Mouse (Mus musculus) neural tube, embryonic 13.5 days (tissue): ENCODE data around the gene Casp7. TPM values are rescaled to one million over a fixed set of nuclear protein-coding genes. Genes with fewer than 3 reads are reported as not detected.

Experiments used
- ATAC-seq: fragments of 200-750 bp; cut with Nextera tagmentation; 2 replicates; pipeline ENCODE4 v1.8.0; 2017; ENCODE audit warnings: low read depth, mild to moderate bottlenecking, moderate TSS enrichment, moderate library complexity
- H3K27ac ChIP-seq: fragments of 300-500 bp; sonication (generic); replicated peaks from 2 replicates; pipeline ENCODE4 v1.5.1; 2015; ENCODE audit warnings: moderate library complexity, mild to moderate bottlenecking, inconsistent platforms
- H3K27me3 ChIP-seq: fragments of 300-500 bp; sonication (generic); 2 replicates; pipeline ENCODE4 v1.6.1; 2015; ENCODE audit warnings: mild to moderate bottlenecking, inconsistent platforms
- H3K36me3 ChIP-seq: fragments of 300-500 bp; sonication (generic); 2 replicates; pipeline ENCODE4 v1.6.1; 2015; ENCODE audit warnings: mild to moderate bottlenecking, inconsistent platforms
- H3K4me1 ChIP-seq: fragments of 300-500 bp; sonication (generic); replicated peaks from 2 replicates; pipeline ENCODE4 v1.6.1; 2015; ENCODE audit warnings: inconsistent platforms
- H3K4me2 ChIP-seq: fragments of 300-500 bp; sonication (generic); 2 replicates; pipeline ENCODE4 v1.6.1; 2015; ENCODE audit warnings: inconsistent platforms, mild to moderate bottlenecking, moderate library complexity
- H3K4me3 ChIP-seq: fragments of 300-500 bp; sonication (generic); 2 replicates; pipeline ENCODE4 v1.5.1; 2015; ENCODE audit warnings: mild to moderate bottlenecking, inconsistent platforms
- H3K9ac ChIP-seq: fragments of 300-500 bp; sonication (generic); 2 replicates; pipeline ENCODE4 v1.6.1; 2015; ENCODE audit warnings: moderate library complexity, mild to moderate bottlenecking, inconsistent platforms
- H3K9me3 ChIP-seq: fragments of 300-500 bp; sonication (generic); 2 replicates; pipeline ENCODE4 v1.6.1; 2016; ENCODE audit warnings: inconsistent platforms
- WGBS: fragments of 180-500 bp; shearing (Covaris S2); methylation state at CpG from one replicate; pipeline ENCODE4 v1.1.7; 2015; 5-methylcytosine and 5-hydroxymethylcytosine counted together
- polyA plus RNA-seq: library from polyadenylated mRNA; unstranded; fragments of >200 nt; fragmentation: Nextera tagmentation; extraction: Ambion mirVana; gene quantifications from 2 replicates; pipeline ENCODE4 v1.2.1, GENCODE M21; 2015

Gene Casp7
- polyA plus RNA-seq, 1 experiment from 2014 or later, result 13.8 TPM

DNA sequence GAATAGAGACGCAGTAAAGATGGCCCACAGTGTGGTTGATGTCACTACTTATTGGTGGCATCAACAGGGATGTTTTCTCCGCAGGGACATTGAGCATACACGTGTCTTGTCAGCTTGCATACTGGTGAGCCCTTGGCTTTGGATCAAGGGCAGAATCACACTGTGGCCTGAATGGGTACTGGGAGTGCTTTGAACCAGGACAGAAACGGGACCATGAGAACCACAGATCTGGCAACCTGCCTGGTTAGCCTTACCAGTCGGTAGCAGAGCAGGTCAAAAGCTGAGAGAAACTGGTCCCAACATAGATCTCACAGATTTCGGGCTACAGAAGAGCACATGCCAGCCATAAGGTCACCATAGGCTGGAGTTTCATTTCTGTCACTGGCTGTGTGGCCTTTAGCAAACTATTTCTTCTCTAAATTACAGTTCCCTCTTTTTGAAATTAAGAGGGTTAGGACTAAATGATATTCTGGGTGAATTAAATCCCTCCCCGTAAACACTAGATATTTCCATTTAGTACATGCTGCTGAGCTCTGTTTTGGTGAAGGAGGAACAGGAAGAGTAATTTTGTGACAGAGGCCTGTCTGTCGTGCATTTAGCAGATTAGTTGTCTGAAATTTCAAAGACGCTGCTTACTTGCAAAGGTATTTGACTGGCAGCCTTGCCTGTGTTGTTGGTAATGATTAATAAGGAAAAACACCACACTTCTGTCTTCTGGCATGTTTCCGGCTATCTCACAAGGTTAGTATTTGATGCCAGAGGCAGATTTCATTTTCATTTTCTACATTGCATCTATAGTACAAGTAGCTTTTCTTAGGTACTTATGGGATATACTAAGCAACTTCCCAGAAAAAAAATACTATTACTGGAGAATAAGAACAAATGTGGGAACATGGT is 62.5 kb downstream of the Casp7 start:
- H3K9me3 ChIP-seq, result no peaks in the 10 kb centered on the region
- 0 out of 2 replicates have a peak, but pooled peaks cover 2% of the 10 kb centered on the region for H3K27me3 ChIP-seq
- no peak overlapping the region for H3K27ac ChIP-seq
- no peak for ATAC-seq
- H3K9ac ChIP-seq, result no peak overlapping the region
- H3K4me3 ChIP-seq, result no peak overlapping the region
- no peaks in the 10 kb centered on the region for H3K36me3 ChIP-seq
- WGBS, result 86% methylated on average over 10 of the region's 10 CpGs
- H3K4me2 ChIP-seq, result no peak overlapping the region
- no peaks in the 10 kb centered on the region for H3K4me1 ChIP-seq

DNA sequence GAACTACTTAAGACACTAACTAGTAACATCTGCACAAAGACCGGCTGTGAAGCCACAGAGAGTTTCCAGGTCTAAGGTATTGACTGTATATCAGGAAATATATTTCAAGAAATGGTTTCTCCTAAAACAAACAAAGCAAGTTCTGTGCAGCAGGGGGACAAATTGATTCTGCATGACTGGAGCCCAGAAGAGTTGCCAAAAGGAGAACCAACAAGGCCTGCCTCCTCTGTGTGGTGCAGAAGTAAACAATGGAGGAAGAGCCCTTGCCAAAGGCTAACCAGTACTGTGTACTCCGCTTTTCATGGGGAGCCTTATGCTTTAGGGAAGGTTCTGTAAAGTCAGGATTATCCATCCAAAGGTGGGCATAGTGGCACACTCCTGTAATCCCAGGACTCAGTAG is 63.3 kb downstream of the Casp7 start:
- Histone ChIP-seq H3K4me1 (no peaks in the 10 kb centered on the region), H3K36me3 (no peaks in the 10 kb centered on the region), H3K4me2 (no peak overlapping the region), H3K27ac (no peak overlapping the region), H3K9me3 (no peaks in the 10 kb centered on the region), H3K4me3 (no peak overlapping the region), H3K27me3 (0 out of 2 replicates have a peak, but pooled peaks cover 2% of the 10 kb centered on the region), H3K9ac (no peak overlapping the region)
- 74% methylated on average over 2 of the region's 2 CpGs for WGBS
- no peak for ATAC-seq

DNA sequence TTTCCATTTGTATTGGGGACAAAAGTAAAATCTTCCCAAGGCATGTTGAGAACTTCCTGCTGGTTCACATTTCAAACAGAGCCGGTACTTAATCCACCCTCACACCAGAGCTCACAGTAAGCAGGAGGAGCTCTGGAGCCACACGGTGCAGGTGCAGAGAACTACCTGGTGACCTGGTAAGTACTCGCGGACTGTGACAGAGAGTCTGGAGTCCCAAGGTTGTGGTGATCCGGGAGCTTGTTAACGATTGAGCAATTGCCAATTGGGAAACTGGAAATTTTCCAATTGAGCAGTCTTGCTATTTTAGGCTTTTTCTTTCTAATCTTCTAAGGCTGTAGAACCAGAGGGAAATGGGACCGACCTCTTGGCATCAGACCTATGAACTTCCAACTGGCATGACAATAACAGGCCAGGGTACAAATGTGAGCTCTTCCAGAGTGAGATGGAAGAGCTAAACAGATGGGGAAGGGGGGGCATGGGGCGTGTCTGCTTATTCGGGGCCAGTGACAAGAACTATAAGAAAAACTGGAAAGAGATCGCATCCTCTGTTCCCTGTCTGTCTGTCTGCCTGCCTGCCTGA is 64.7 kb downstream of the Casp7 start, which contains the start of gene Plekhs1:
Gene Plekhs1, plus strand, starts transcription at position 119 of the 580 bp plus-strand sequence.
- Histone ChIP-seq H3K9ac (no peak within 1 kb of the TSS), H3K36me3 (no peaks in the 10 kb centered on the region), H3K27me3 (0 out of 2 replicates have a peak, but pooled peaks cover 2% of the 10 kb centered on the region), H3K4me3 (no peak within 1 kb of the TSS), H3K27ac (no peak within 1 kb of the TSS), H3K4me2 (no peak within 1 kb of the TSS), H3K4me1 (no peaks in the 10 kb centered on the region), H3K9me3 (no peaks in the 10 kb centered on the region)
- no peak for ATAC-seq
- WGBS, result 74% methylated on average over 10 of the region's 10 CpGs

DNA sequence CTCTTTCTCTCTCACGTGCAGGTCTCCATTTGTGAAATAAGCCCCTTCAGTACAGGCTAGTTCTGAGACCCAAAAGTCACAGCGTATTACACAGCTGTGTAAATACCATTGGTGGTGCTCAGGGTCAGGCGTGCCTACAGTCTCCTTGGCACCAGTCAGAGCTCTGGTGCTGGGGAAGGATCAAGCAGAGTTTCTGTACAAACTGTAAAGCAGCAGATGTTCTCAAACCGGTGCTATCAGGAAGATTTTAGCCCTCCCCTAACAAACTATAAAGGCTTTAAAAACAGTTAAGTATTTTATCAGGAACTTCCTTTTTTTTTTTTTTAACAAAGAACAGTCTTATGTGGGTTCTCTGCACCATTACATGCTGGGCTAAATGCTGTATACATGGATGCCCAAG is 65.9 kb downstream of the Casp7 start:
- no peak for ATAC-seq
- Histone ChIP-seq H3K4me2 (no peak overlapping the region), H3K27ac (no peak overlapping the region), H3K36me3 (no peaks in the 10 kb centered on the region), H3K4me1 (no peaks in the 10 kb centered on the region), H3K9me3 (no peaks in the 10 kb centered on the region), H3K4me3 (no peak overlapping the region), H3K9ac (no peak overlapping the region), H3K27me3 (0 out of 2 replicates have a peak, but pooled peaks cover 2% of the 10 kb centered on the region)
- WGBS, result 71% methylated on average over 4 of the region's 4 CpGs

DNA sequence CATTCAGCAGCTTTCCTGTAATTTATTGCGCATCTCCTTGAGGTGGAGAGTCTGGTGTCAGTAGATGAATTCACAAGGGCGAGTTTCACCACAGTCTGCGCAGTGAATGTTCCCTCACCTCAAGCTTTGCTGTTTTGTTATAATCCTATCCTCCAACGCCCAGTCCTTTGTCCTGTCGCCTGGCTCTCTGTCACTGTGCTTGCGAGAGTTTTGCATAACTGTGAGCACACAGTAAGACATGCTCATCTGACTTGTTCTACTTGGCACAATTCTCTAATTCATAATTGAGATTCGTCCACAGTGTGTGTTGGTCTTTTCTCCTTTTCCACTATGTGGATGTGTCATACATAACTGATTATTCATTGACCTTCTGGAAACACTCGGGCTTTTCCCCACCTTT is 69.6 kb downstream of the Casp7 start:
- no peaks in the 10 kb centered on the region for H3K4me1 ChIP-seq
- no peak overlapping the region for H3K9ac ChIP-seq
- H3K4me2 ChIP-seq, result no peak overlapping the region
- no peak for ATAC-seq
- H3K9me3 ChIP-seq, result no peaks in the 10 kb centered on the region
- H3K27ac ChIP-seq, result no peak overlapping the region
- 0 out of 2 replicates have a peak, but pooled peaks cover under 1% of the 10 kb centered on the region for H3K27me3 ChIP-seq
- no peaks in the 10 kb centered on the region for H3K36me3 ChIP-seq
- 84% methylated on average over 8 of the region's 8 CpGs for WGBS
- H3K4me3 ChIP-seq, result no peak overlapping the region

DNA sequence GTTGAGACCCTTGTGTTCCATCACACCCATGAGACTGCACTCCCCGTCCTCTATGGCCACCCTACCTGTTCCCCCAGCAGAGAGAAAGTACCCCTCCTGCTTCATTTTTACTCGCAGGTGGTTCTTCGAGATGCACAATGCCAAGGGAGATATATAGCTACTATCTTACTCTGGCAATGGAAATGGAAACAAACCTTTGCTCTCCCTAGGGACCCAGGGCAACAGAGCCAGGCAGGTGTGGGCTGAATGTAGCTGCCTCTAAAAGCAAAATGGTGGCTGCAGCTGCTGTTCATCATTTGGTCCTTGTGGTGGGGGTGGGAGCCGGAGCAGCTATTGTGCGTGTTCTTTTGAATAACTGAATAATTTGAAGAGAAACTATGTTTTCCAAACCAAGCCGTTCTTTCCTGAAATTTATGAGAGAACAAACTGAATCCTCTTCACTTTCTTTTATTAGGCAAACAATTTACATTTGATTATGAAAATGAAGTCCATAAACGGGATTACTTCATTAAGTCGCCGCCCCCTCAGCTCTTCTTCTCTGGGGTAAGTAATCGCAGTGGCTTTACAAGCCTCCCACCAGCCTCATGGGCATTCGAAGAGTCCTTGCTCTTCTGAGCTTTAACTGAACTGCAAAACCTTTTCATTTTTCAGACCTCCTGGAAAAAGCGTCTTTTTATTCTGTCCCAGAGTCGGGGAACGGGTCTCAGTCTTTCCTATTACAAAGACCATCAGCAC is 73.5 kb downstream of the Casp7 start:
- no peak overlapping the region for H3K4me3 ChIP-seq
- no peak overlapping the region for H3K4me2 ChIP-seq
- no peak for ATAC-seq
- H3K27me3 ChIP-seq, result peaks cover 4% of the 10 kb centered on the region; the same call in 1 of the 2 replicates
- H3K9me3 ChIP-seq, result no peaks in the 10 kb centered on the region
- no peak overlapping the region for H3K9ac ChIP-seq
- peaks cover 9% of the 10 kb centered on the region for H3K4me1 ChIP-seq
- H3K27ac ChIP-seq, result no peak overlapping the region
- no peaks in the 10 kb centered on the region for H3K36me3 ChIP-seq
- WGBS, result 67% methylated on average over 14 of the region's 14 CpGs

DNA sequence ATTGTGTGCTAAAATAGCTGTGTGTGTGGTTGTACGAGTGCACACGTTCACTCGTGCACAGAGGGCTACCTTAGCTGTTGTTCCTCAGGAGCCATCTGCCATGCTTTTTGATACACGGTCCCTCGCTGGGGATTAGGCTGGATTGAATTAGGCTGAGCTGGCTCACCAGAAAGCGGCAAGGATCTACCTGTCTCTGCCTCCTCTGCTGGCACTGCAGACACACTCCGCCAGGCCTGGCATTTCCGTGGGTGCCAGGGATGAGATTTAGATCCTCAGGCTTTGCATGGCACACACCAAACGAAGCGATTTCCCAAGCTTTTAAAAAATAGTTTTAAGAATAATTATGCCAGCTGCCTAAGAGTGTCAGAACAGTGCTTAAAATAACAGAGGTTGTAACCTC is 75.0 kb downstream of the Casp7 start:
- 81% methylated on average over 10 of the region's 10 CpGs for WGBS
- Histone ChIP-seq H3K9ac (no peak overlapping the region), H3K27me3 (peaks cover 4% of the 10 kb centered on the region; the same call in 1 of the 2 replicates), H3K4me3 (no peak overlapping the region), H3K36me3 (no peaks in the 10 kb centered on the region), H3K4me2 (no peak overlapping the region), H3K9me3 (no peaks in the 10 kb centered on the region), H3K27ac (no peak overlapping the region), H3K4me1 (peaks cover 9% of the 10 kb centered on the region)
- ATAC-seq, result no peak

DNA sequence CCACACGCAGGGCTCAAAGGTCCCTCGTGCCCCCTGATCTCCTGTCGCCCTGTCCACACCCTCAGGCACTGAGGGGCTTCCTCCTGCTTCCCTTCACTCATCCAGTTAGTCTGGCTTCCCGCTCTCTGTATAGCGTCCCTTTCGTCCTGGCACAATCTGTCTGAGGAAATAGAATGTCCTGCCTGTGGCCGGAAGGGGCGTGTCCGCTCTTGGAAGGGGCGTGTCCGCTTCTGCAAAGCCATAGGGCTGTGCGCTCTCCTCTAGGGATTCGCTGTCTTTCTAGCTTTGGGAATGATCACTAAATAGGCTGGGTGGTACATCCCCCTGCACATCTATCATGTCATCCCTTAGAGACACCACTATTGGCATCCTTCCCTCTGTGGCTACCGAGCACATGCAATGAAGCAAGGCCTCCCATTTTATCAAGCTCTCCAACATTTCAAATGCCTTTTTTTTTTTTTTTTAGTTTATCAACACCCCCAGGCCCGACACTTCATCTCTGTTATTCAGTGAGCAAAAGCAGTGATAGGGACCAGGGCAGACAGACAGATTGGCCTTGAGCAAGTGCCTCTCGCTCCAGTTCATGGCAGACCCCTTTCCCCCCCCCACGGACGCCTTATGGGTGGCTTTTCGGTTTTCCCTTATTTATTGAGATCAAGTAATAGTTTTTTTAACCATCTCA is 78.1 kb downstream of the Casp7 start:
- no peaks in the 10 kb centered on the region for H3K9me3 ChIP-seq
- H3K4me1 ChIP-seq, result peaks cover 9% of the 10 kb centered on the region
- H3K36me3 ChIP-seq, result no peaks in the 10 kb centered on the region
- H3K9ac ChIP-seq, result no peak overlapping the region
- H3K27me3 ChIP-seq, result peaks cover 4% of the 10 kb centered on the region; the same call in 1 of the 2 replicates
- 55% methylated on average over 19 of the region's 19 CpGs for WGBS
- ATAC-seq, result no peak
- H3K27ac ChIP-seq, result no peak overlapping the region
- no peak overlapping the region for H3K4me3 ChIP-seq
- peak overlapping the region; percentile 39 for H3K4me2 ChIP-seq

DNA sequence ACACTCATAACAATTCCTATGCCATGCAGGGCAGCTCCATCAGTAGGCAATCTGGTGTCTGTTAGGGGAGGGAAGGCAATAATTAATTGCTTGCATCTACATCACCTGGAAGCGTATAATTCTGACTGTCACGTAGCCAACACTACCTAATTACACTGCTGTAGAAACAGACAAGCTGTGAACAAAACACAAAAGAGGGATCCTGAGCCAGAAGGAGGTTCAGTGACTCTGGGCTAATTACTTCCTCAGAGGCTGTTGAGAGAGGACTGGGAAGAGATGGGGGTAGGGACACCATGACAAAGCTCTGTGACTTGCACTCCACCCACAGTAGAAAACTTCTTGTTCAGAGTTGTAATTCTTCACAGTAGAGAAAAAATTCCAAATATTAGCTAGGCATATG is 79.6 kb downstream of the Casp7 start:
- no peaks in the 10 kb centered on the region for H3K36me3 ChIP-seq
- peaks cover 9% of the 10 kb centered on the region for H3K4me1 ChIP-seq
- no peak for ATAC-seq
- no peak overlapping the region for H3K4me3 ChIP-seq
- peaks cover 4% of the 10 kb centered on the region; the same call in 1 of the 2 replicates for H3K27me3 ChIP-seq
- H3K27ac ChIP-seq, result no peak overlapping the region
- 18% methylated on average over 2 of the region's 2 CpGs for WGBS
- H3K4me2 ChIP-seq, result no peak overlapping the region
- no peaks in the 10 kb centered on the region for H3K9me3 ChIP-seq
- no peak overlapping the region for H3K9ac ChIP-seq

DNA sequence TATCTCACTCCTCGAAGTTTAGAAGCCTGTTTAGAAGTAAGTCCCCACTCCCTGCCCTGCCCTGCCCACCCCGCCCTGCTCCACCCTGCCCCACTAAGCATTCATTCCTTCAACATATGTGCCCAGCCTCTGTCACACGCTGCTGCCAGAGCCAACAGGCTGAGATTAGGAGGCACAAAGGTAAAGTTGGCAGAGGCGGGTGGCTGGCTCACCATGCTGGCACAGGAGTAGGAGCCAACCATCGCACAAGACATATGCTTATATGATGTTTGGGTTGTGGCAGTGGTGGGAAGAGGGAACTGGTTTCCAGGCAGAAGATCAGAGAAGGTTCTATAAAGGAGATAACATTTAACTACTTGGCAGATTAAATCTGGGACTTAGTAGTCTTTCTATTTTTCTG is 80.3 kb downstream of the Casp7 start:
- H3K9me3 ChIP-seq, result no peaks in the 10 kb centered on the region
- no peak overlapping the region for H3K9ac ChIP-seq
- no peak overlapping the region for H3K27ac ChIP-seq
- peaks cover 9% of the 10 kb centered on the region for H3K4me1 ChIP-seq
- H3K36me3 ChIP-seq, result no peaks in the 10 kb centered on the region
- H3K4me2 ChIP-seq, result no peak overlapping the region
- 79% methylated on average over 5 of the region's 5 CpGs for WGBS
- no peaks in the 10 kb centered on the region for H3K27me3 ChIP-seq
- ATAC-seq, result no peak
- H3K4me3 ChIP-seq, result no peak overlapping the region

DNA sequence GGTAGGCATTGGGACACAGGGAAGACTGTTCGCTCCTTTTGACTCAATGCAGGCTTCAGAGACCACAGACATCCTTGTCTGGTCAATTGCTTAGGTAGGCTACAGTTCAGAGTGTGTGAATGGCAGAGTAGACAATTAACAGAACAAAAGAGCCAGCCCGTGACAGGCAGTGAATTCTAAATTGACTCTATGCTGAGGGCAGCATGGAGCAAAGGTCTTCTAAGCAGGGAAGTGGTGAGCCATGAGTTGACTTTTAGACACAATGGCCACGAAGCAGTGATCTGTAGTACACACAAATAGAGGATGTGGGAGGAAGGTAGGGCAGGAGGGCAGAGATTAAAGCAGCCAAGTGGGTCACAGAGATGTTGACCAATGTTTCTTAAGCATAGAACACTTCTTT is 80.9 kb downstream of the Casp7 start:
- no peaks in the 10 kb centered on the region for H3K36me3 ChIP-seq
- ATAC-seq, result no peak

More for the DNA sequence above, 80.9 kb downstream of the Casp7 start:
- Histone ChIP-seq H3K9ac (no peak overlapping the region), H3K4me2 (no peak overlapping the region), H3K27me3 (no peaks in the 10 kb centered on the region), H3K4me3 (no peak overlapping the region), H3K4me1 (peaks cover 9% of the 10 kb centered on the region), H3K9me3 (no peaks in the 10 kb centered on the region), H3K27ac (no peak overlapping the region)
- 33% methylated on average over 3 of the region's 3 CpGs for WGBS
